Mouse (Mus musculus): ENCODE measurements around the gene Uspl1. TPM values are rescaled to one million over a fixed set of nuclear protein-coding genes. Genes with fewer than 3 reads are reported as not detected.

Gene Uspl1
- polyA plus RNA-seq, 1 experiment, result 38.7 TPM

- TF ChIP-seq POLR2A (IDR thresholded peaks at IDR 0.05; ENCODE audit: borderline replicate concordance, extremely low read depth, insufficient read depth, insufficient read length, poor library complexity, severe bottlenecking), result no peak
- no peak for TF ChIP-seq CTCF (IDR thresholded peaks at IDR 0.05; ENCODE audit: borderline replicate concordance, extremely low read depth, insufficient read depth, insufficient read length)
- no peak for DNase-seq (ENCODE audit: low read depth)
Measured at GRCm38 (mm10) chr5:149170841-149171588, 13.1 kb upstream of the Uspl1 start.

GRCm38 (mm10) chr5:149172246-149172645, 11.9 kb upstream of the Uspl1 start:
- no peak for DNase-seq (ENCODE audit: low read depth)
- TF ChIP-seq POLR2A (IDR thresholded peaks at IDR 0.05; ENCODE audit: borderline replicate concordance, extremely low read depth, insufficient read depth, insufficient read length, poor library complexity, severe bottlenecking) (no peak), CTCF (IDR thresholded peaks at IDR 0.05; ENCODE audit: borderline replicate concordance, extremely low read depth, insufficient read depth, insufficient read length) (no peak)

GRCm38 (mm10) chr5:149174527-149174926, 9.6 kb upstream of the Uspl1 start:
- no peak for DNase-seq (ENCODE audit: low read depth)
- TF ChIP-seq POLR2A (IDR thresholded peaks at IDR 0.05; ENCODE audit: borderline replicate concordance, extremely low read depth, insufficient read depth, insufficient read length, poor library complexity, severe bottlenecking) (no peak), CTCF (IDR thresholded peaks at IDR 0.05; ENCODE audit: borderline replicate concordance, extremely low read depth, insufficient read depth, insufficient read length) (no peak)

- DNase-seq (ENCODE audit: low read depth), result no peak
- no peak for TF ChIP-seq CTCF (IDR thresholded peaks at IDR 0.05; ENCODE audit: borderline replicate concordance, extremely low read depth, insufficient read depth, insufficient read length)
- no peak for TF ChIP-seq POLR2A (IDR thresholded peaks at IDR 0.05; ENCODE audit: borderline replicate concordance, extremely low read depth, insufficient read depth, insufficient read length, poor library complexity, severe bottlenecking)
Measured at GRCm38 (mm10) chr5:149175736-149176135, 8.4 kb upstream of the Uspl1 start.

- DNase-seq (ENCODE audit: low read depth), result no peak
- TF ChIP-seq POLR2A (IDR thresholded peaks at IDR 0.05; ENCODE audit: borderline replicate concordance, extremely low read depth, insufficient read depth, insufficient read length, poor library complexity, severe bottlenecking), result no peak
- TF ChIP-seq CTCF (IDR thresholded peaks at IDR 0.05; ENCODE audit: borderline replicate concordance, extremely low read depth, insufficient read depth, insufficient read length), result no peak
Measured at GRCm38 (mm10) chr5:149178095-149178494, 6.1 kb upstream of the Uspl1 start.

GRCm38 (mm10) chr5:149179826-149180225, 4.3 kb upstream of the Uspl1 start:
- TF ChIP-seq POLR2A (IDR thresholded peaks at IDR 0.05; ENCODE audit: borderline replicate concordance, extremely low read depth, insufficient read depth, insufficient read length, poor library complexity, severe bottlenecking) (no peak), CTCF (IDR thresholded peaks at IDR 0.05; ENCODE audit: borderline replicate concordance, extremely low read depth, insufficient read depth, insufficient read length) (no peak)

GRCm38 (mm10) chr5:149182186-149182870, 1.8 kb upstream of the Uspl1 start:
- no peak for DNase-seq (ENCODE audit: low read depth)
- TF ChIP-seq CTCF (IDR thresholded peaks at IDR 0.05; ENCODE audit: borderline replicate concordance, extremely low read depth, insufficient read depth, insufficient read length) (no peak), POLR2A (IDR thresholded peaks at IDR 0.05; ENCODE audit: borderline replicate concordance, extremely low read depth, insufficient read depth, insufficient read length, poor library complexity, severe bottlenecking) (no peak)

More at GRCm38 (mm10) chr5:149179826-149180225, 4.3 kb upstream of the Uspl1 start:
- DNase-seq (ENCODE audit: low read depth), result no peak

- no peak for DNase-seq (ENCODE audit: low read depth)
- no peak for TF ChIP-seq POLR2A (IDR thresholded peaks at IDR 0.05; ENCODE audit: borderline replicate concordance, extremely low read depth, insufficient read depth, insufficient read length, poor library complexity, severe bottlenecking)
- TF ChIP-seq CTCF (IDR thresholded peaks at IDR 0.05; ENCODE audit: borderline replicate concordance, extremely low read depth, insufficient read depth, insufficient read length), result no peak
Measured at GRCm38 (mm10) chr5:149183122-149183521, 1.0 kb upstream of the Uspl1 start.

- TF ChIP-seq CTCF (IDR thresholded peaks at IDR 0.05; ENCODE audit: borderline replicate concordance, extremely low read depth, insufficient read depth, insufficient read length) (no peak), POLR2A (IDR thresholded peaks at IDR 0.05; ENCODE audit: borderline replicate concordance, extremely low read depth, insufficient read depth, insufficient read length, poor library complexity, severe bottlenecking) (no peak)
- no peak for DNase-seq (ENCODE audit: low read depth)
Measured at GRCm38 (mm10) chr5:149183721-149184103, 438 bp upstream of the Uspl1 start.

- no peak for DNase-seq (ENCODE audit: low read depth)
- TF ChIP-seq POLR2A (IDR thresholded peaks at IDR 0.05; ENCODE audit: borderline replicate concordance, extremely low read depth, insufficient read depth, insufficient read length, poor library complexity, severe bottlenecking), result no peak
- TF ChIP-seq CTCF (IDR thresholded peaks at IDR 0.05; ENCODE audit: borderline replicate concordance, extremely low read depth, insufficient read depth, insufficient read length), result no peak
Measured at GRCm38 (mm10) chr5:149184844-149185186, 665 bp downstream of the Uspl1 start.

- TF ChIP-seq CTCF (IDR thresholded peaks at IDR 0.05; ENCODE audit: borderline replicate concordance, extremely low read depth, insufficient read depth, insufficient read length) (no peak), POLR2A (IDR thresholded peaks at IDR 0.05; ENCODE audit: borderline replicate concordance, extremely low read depth, insufficient read depth, insufficient read length, poor library complexity, severe bottlenecking) (no peak)
- no peak for DNase-seq (ENCODE audit: low read depth)
Measured at GRCm38 (mm10) chr5:149185806-149186205, 1.7 kb downstream of the Uspl1 start.

- no peak for DNase-seq (ENCODE audit: low read depth)
- TF ChIP-seq CTCF (IDR thresholded peaks at IDR 0.05; ENCODE audit: borderline replicate concordance, extremely low read depth, insufficient read depth, insufficient read length), result no peak
- TF ChIP-seq POLR2A (IDR thresholded peaks at IDR 0.05; ENCODE audit: borderline replicate concordance, extremely low read depth, insufficient read depth, insufficient read length, poor library complexity, severe bottlenecking), result no peak
Measured at GRCm38 (mm10) chr5:149190160-149190559, 6.0 kb downstream of the Uspl1 start.

Measured in brain, embryonic 14.5 days (tissue).